Comparison of ENCODE assay signal across 21 mouse cellular contexts in genomic region chr8:125177958-125178357, GRCm38 (mm10).
"Had no signal": no experiment of that assay in that cellular context is flagged by ENCODE, and none has a peak within 500 bp of the region (broad histone marks: within the 10 kb centered on the region; RNA-seq: fewer than 3 reads in every experiment).

No protein-coding gene starts in this region.

- H3K36me3 ChIP-seq: intestine, embryonic 15.5 days; limb, embryonic 13.5 days; liver, embryonic 12.5 days; liver, embryonic 15.5 days; lung, embryonic 15.5 days; midbrain, embryonic 10.5 days; midbrain, embryonic 13.5 days had no signal

- H3K27ac ChIP-seq: intestine, embryonic 15.5 days; left cerebral cortex, adult 2 months; limb, embryonic 13.5 days; liver, embryonic 12.5 days; liver, embryonic 15.5 days; lung, embryonic 15.5 days; midbrain, embryonic 10.5 days; midbrain, embryonic 13.5 days had no signal

- H3K4me1 ChIP-seq: intestine, embryonic 15.5 days; limb, embryonic 13.5 days; liver, embryonic 12.5 days; liver, embryonic 15.5 days; megakaryocyte, embryonic 14.5 days had no signal

- H3K4me3 ChIP-seq: intestine, embryonic 15.5 days; left cerebral cortex, adult 2 months; limb, embryonic 13.5 days; liver, embryonic 12.5 days; liver, embryonic 15.5 days; lung, embryonic 15.5 days; megakaryocyte, embryonic 14.5 days; midbrain, embryonic 10.5 days; midbrain, embryonic 13.5 days had no signal

- H3K9ac ChIP-seq: intestine, embryonic 15.5 days; limb, embryonic 13.5 days; liver, embryonic 12.5 days; liver, embryonic 15.5 days; lung, embryonic 15.5 days; midbrain, embryonic 13.5 days had no signal

- H3K27me3 ChIP-seq: intestine, embryonic 15.5 days; liver, embryonic 12.5 days; liver, embryonic 15.5 days; lung, embryonic 15.5 days had no signal

- H3K9me3 ChIP-seq: intestine, embryonic 15.5 days; limb, embryonic 13.5 days; liver, embryonic 12.5 days; liver, embryonic 15.5 days; lung, embryonic 15.5 days; midbrain, embryonic 10.5 days; midbrain, embryonic 13.5 days had no signal

- DNase-seq: kidney, adult 18-20 months; kidney, adult 9 months; kidney, postnatal 14 days; kidney, postnatal 4 days; left cerebral cortex, postnatal 4 days; liver; lung, adult 18-20 months; lung, postnatal 10 days; lung, postnatal 36 days; thymus, adult 2 months; thymus, postnatal 14 days; thymus, postnatal 4 days had no signal
